Mouse (Mus musculus) neural tube, embryonic 10.5 days (tissue): ENCODE measurements around the gene Spem1.

ENCODE experiments used
- DNase-seq: peaks from one replicate; pipeline ENCODE4 v3.0.0-alpha.2; 2017; ENCODE audit warnings: low spot score; ENCODE audit errors: extremely low spot score

Gene Spem1

GRCm38 (mm10) chr11:69800392-69801197, 21.4 kb downstream of the Spem1 start:
- DNase-seq = peak; percentile 88

GRCm38 (mm10) chr11:69800138-69800391, 21.9 kb downstream of the Spem1 start:
- DNase-seq = no peak

DNA sequence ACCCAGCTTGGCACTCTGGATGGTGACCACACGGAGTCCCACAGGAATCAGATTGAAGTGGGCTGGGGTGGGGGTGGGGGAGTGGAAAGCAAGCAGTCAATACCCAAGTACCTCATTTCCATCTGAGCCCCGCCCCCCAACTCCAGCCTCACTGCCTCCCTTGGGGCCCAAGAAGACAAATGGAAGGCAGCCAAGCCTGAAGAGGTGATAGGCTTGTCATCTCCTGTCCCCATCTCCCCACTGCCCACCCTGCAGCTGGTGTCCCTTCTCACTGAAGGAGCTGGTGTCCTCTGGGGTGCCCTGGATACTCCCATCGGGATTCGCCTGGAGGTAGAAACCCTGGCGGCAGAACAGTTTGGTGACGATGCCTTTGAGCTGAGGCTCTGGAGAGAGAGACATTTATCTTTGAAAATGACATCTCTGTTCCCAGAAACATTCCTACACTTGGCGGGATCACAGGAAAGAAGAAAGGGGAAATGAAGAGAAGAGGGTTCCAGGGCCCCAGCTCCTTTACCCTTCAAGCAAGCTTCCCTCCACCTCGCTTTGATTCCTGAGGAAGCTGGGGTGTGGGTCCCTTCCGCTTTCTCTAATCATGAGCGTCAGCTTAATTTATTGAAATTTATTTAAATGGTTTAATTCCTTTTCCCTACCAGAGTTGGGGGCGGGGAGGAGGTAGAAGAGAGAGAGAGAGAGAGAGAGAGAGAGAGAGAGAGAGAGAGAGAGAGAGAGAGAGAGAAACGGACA, 22.4 kb downstream of the Spem1 start:
- DNase-seq = no peak

DNA sequence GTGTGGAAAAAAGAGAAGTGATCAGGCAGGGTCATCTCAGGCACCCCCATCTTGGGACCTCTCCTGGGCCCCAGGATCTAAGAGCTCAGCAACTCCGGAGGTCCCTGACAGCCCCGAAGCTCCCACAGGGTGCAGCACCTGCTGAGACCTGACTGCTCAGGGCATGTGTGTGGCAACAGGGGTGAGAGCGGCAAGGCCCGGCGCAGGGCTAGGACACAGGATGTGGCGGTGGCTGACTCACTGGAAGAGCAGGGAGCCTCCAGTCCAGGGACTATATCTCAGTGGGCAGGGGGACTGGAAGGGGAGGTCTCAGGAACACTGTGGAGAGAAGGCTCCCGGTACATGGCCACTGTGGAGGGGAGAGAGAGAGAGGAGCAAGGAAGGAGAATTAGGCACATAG, 24.1 kb downstream of the Spem1 start:
- no peak for DNase-seq

- DNase-seq = no peak
Observed at GRCm38 (mm10) chr11:69795983-69796435, 26.0 kb downstream of the Spem1 start.

GRCm38 (mm10) chr11:69795168-69795982, 26.6 kb downstream of the Spem1 start, which contains the start of gene Chrnb1:
Chrnb1 (minus strand) TSS chr11:69795943.
- peak; percentile 85 for DNase-seq

GRCm38 (mm10) chr11:69793429-69793828, 28.6 kb downstream of the Spem1 start:
- no peak for DNase-seq

DNA sequence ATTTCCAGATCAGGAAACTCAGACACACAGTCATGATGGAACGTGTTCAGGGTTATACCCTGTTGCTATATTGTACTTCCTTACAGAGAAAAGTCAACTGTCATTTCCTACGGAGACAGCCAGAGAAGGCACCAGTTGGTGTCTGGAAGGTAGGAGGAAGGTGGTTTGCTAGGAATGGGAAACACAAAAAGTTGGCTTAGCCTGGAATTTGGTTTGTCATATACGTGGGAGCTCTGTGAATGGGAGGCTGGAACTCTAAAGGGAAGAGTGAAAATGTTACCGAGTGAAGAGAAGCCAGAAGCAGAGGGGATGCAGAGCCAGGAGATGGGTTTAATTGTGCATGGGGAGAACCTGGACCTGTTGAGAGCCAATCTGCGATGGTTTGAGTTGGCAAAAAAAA, 30.6 kb downstream of the Spem1 start:
- no peak for DNase-seq

DNA sequence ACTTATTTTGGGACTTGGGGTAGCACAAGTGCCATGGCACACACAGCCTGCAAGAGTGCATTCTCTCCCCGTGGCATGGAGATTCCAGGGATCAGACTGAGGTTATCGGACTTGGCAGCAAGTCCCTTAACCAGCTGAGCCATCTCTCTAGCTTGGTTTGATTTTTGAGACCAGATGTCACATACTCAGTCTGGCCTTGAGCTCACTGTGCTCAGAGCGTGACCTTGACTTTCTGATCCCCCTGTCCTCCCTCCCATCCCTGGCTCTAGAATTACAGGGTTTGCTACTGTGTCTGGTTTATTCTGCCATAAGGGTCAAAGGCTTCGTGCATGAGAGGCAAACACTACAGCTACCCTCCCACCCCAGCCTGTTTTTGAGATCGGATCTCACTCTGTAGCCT, 32.5 kb downstream of the Spem1 start:
- no peak for DNase-seq

GRCm38 (mm10) chr11:69787306-69787705, 34.7 kb downstream of the Spem1 start:
- DNase-seq = no peak

DNA sequence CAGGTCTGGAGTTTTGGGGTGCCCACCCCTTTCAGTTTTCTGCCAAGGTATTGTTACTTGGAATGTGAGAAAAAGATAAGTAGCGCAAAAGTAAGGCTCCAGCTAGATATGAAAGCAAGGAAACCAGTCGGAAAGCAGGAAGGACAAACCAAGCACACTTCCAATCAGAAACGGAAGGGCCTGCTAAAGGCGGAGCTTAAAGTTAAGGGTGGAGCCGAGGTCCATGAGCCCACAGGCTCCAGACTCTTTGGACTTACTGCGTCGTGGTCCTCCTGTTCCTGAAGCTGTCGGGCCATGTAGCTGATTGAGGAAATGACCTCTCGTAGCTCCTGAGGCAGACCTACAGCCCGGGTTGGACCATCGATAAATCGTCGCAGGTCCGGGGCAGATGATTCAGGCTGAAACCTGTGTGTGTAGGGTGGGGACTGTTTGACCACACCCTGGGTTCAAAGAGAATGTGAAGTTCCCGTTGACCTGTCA, 37.1 kb downstream of the Spem1 start:
- DNase-seq = no peak

DNA sequence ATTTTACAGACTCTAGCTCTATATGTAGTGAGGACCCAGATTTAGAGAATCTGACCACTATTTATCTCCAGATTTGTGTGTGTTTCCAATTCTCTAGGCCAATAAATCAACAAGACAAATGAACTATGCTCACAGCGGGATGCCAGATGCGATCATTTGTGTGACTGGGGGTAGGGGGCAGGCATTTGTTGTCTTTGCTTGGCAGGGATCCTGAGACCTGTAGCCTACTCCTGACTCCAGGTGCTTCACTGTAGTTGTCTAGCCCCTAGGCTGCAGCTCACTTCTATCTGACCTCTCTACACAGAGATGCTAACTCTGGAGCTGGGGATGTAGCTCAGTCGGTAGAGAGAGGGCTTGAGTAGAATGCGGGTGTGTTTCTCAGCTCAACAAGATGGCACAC, 40.2 kb downstream of the Spem1 start:
- DNase-seq = no peak

DNA sequence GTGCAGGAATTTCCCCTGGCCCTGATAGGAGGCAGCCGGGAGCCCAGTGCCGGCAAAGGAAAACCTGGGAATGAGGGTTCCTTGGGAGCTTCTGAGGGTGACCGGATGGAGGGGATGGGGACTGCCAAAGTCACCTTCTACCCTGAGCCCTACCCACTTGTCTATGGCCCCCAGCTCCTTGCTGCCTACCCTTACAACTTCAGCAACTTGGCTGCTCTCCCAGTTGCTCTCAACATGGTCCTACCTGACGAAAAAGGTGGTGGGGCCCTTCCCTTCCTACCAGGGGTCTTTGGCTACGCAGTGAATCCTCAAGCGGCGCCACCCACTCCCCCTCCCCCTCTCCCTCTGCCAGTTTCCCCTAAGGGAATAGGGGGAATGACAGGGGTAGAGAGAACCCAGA, 43.0 kb downstream of the Spem1 start:
- no peak for DNase-seq

DNA sequence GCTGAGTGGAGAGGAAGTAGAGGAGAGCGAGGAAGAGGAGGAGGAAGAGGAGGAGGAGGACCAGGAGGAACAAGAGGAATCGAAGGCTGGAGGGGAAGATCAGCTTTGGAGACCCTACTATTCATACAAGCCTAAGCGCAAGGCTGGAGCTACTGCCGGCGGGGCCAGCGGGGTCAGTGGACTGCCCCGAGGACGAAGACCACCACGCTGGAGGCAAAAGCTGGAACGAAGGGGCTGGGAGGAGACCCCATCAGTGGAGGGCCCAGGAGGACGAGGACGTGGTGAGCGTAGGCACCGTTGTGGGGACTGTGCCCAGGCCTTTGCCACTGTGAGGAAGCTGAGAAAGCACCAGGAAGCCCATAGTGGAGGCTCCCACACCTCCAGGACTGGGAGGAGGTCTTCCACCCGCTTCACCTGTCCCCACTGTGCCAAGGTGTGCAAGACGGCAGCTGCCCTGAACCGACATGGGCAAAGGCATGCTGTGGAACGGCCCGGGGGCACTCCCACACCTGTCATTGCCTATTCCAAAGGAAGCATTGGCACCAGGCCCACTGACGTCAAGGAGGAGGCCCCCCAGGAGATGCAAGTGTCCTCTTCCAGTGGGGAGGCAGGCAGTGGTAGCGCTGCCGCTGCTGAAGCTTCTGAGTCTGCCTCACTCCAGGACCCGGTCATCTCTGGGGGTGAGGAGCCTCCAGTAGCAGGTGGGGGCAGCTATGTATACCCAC, 43.6 kb downstream of the Spem1 start:
- DNase-seq = no peak

DNA sequence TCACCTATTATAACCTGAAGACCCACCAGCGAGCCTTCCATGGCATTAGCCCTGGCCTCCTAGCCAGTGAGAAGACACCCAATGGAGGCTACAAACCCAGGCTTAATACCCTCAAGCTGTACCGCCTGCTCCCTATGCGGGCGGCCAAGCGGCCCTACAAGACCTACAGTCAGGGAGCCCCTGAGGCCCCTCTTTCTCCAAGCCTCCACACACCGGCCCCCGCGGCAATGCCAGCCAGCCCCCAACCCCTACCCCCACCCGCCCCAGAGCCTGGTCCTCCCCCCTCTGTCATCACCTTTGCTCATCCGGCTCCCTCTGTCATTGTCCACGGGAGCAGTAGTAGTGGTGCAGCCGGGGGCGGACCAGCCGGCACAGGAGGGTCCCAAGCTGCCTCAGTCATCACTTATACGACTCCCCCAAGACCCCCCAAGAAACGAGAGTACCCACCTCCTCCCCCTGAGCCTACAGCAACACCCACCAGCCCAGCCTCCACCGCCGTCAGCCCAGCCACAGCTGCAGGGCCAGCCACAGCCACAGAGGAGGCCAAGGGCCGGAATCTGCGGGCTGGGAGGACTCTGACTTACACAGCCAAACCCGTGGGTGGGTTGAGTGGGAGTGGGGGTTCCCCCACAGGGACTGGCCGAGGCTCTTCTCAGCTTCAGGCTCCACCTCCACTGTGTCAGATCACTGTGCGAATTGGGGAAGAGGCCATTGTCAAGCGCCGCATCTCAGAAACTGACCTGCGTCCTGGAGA, 44.3 kb downstream of the Spem1 start:
- no peak for DNase-seq

DNA sequence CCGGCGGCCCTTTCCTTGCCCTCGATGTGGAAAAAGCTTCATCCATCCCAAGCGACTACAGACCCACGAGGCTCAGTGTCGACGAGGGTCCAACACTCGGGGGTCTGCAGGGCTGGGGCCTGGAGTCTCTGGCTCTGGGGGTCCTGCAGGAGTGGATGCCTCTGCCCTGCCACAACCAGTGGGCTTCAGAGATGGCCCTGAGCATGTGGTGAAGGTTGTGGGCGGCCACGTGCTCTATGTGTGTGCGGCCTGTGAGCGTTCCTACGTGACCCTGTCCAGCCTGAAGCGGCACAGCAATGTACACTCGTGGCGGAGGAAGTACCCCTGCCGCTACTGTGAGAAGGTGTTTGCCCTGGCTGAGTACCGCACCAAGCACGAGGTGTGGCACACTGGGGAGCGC, 45.5 kb downstream of the Spem1 start:
- no peak for DNase-seq

GRCm38 (mm10) chr11:69775716-69776115, 46.3 kb downstream of the Spem1 start:
- no peak for DNase-seq

DNA sequence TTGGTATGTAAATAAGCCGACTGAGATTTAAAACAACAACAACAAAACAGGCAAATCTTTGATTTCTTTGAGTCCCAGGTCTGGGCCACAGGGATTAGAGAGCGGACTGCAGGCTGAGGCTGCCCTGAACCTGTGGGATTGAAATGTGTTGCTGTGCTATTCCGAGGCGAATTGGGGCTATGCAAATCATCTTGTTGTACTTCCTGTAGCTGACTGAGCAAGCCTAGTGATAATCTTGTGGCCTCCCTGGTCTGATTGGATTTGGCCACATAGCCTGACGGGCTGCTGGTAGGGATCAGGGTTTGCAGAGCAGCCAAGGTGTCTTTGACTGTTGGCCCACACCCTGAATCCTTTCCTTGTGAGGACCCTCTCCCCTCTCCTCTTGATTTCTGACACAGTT, 47.0 kb downstream of the Spem1 start:
- DNase-seq = no peak
